ENCODE assay signal across 23 mouse cellular contexts in the genomic region with DNA sequence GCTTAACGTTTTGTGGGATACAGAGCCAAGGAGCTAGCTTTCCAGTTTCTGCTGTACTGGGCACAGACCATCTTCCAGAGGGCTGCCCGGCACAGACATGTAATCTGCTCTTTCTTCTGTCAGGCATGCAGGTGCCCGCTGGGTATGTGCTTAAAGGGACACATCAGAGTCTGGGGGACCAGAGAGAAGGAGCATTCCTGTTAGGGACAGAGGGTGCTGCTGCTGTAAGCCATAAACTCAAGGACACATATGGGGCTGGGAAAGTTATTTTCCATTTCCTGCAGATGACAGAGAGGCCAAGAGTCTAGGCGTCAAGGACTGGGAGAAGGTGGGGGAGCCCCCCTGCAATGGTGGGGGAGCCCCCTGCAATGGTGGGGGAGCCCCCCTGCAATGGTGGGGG.
DNase-seq lines count a peak whose midpoint lies in the region; ATAC-seq and TF ChIP-seq lines count a peak whose summit lies in the region.
"Had no signal": no experiment of that assay in that cellular context is flagged by ENCODE, and none has a peak within 500 bp of the region (broad histone marks: within the 10 kb centered on the region; RNA-seq: fewer than 3 reads in every experiment).

No protein-coding gene starts in this region.

- intact Hi-C loops in heart, postnatal 14 days (cut with DNase I) = no loop called here
- intact Hi-C loops in left cerebral cortex, adult 2 months (cut with DNase I) = no loop called here

- H3K9ac ChIP-seq in heart, embryonic 11.5 days (ENCODE audit: low read depth, low read length) = no peak overlapping the region
- 0 out of 2 replicates have a peak overlapping the region, but pooled peaks have one; percentile 18 for H3K9ac ChIP-seq in kidney, embryonic 14.5 days (ENCODE audit: low read depth, low read length)
- H3K9ac ChIP-seq in forebrain, embryonic 16.5 days (replicated peaks; ENCODE audit: low read depth, low read length) = no peak overlapping the region
- H3K9ac ChIP-seq: hindbrain, embryonic 14.5 days; limb, embryonic 12.5 days; liver, postnatal 0 days had no signal

- peak overlapping the region; percentile 32 for H3K27ac ChIP-seq in heart, embryonic 11.5 days (ENCODE audit: low read depth, low read length)
- H3K27ac ChIP-seq in kidney, embryonic 14.5 days (ENCODE audit: low read depth, low read length) = no peak overlapping the region
- peak overlapping the region; percentile 0 for H3K27ac ChIP-seq in forebrain, embryonic 16.5 days (ENCODE audit: low read length)
- H3K27ac ChIP-seq in left cerebral cortex, adult 2 months = no peak overlapping the region
- H3K27ac ChIP-seq: hindbrain, embryonic 14.5 days; limb, embryonic 12.5 days; macrophage; stomach, postnatal 0 days had no signal

- no peak overlapping the region for H3K4me3 ChIP-seq in heart, embryonic 11.5 days (ENCODE audit: low read depth, low read length)
- H3K4me3 ChIP-seq in kidney, embryonic 14.5 days (ENCODE audit: low read length) = no peak overlapping the region
- H3K4me3 ChIP-seq in forebrain, embryonic 16.5 days (replicated peaks; ENCODE audit: low read length) = no peak overlapping the region
- no peak overlapping the region for H3K4me3 ChIP-seq in left cerebral cortex, adult 2 months
- H3K4me3 ChIP-seq: limb, embryonic 12.5 days had no signal

- H3K4me1 ChIP-seq in heart, embryonic 11.5 days (ENCODE audit: control insufficient read depth, insufficient read depth, low read length) = peaks cover 19% of the 10 kb centered on the region
- no peaks in the 10 kb centered on the region for H3K4me1 ChIP-seq in kidney, embryonic 14.5 days (ENCODE audit: control insufficient read depth, insufficient read depth, low read length)
- peaks cover 11% of the 10 kb centered on the region for H3K4me1 ChIP-seq in forebrain, embryonic 16.5 days (replicated peaks; ENCODE audit: control insufficient read depth, insufficient read depth, low read length)

- no peak for DNase-seq in heart, postnatal 14 days
- no peak for DNase-seq in kidney, postnatal 14 days
- DNase-seq in splenic B cell, adult 2 months (ENCODE audit: low read depth, low spot score) = peak; percentile 19
- no peak for DNase-seq in left cerebral cortex, adult 2 months (ENCODE audit: extremely low spot score in 1 of 2, low spot score in 2 of 2)
- DNase-seq: adrenal gland, postnatal 25 days; cerebellum, adult 9-10 months; gastrocnemius, postnatal 10 days; kidney, adult 2 months; kidney, postnatal 10 days; layer of hippocampus, postnatal 36 days; liver, postnatal 0 days; right cerebral cortex, adult 18-20 months; thymus, adult 2 months; thymus, postnatal 4 days had no signal

- no peaks in the 10 kb centered on the region for H3K36me3 ChIP-seq in heart, embryonic 11.5 days (ENCODE audit: control insufficient read depth, insufficient read depth, low read length)
- no peaks in the 10 kb centered on the region for H3K36me3 ChIP-seq in kidney, embryonic 14.5 days (ENCODE audit: control insufficient read depth, insufficient read depth, low read length)
- H3K36me3 ChIP-seq in forebrain, embryonic 16.5 days (ENCODE audit: control insufficient read depth, insufficient read depth) = no peaks in the 10 kb centered on the region
- no peaks in the 10 kb centered on the region for H3K36me3 ChIP-seq in splenic B cell, adult 2 months (ENCODE audit: control insufficient read depth, insufficient read depth, low read length, poor library complexity, severe bottlenecking)
- H3K36me3 ChIP-seq: limb, embryonic 12.5 days had no signal

- no peak for TF ChIP-seq CTCF in left cerebral cortex, adult 2 months (IDR thresholded peaks at IDR 0.05)

- no peaks in the 10 kb centered on the region for H3K27me3 ChIP-seq in heart, embryonic 11.5 days (ENCODE audit: control insufficient read depth, insufficient read depth, low read length)
- no peaks in the 10 kb centered on the region for H3K27me3 ChIP-seq in kidney, embryonic 14.5 days (ENCODE audit: control insufficient read depth, insufficient read depth, low read length)
- H3K27me3 ChIP-seq in forebrain, embryonic 16.5 days (replicated peaks; ENCODE audit: control insufficient read depth, insufficient read depth, low read length) = no peaks in the 10 kb centered on the region
- no peaks in the 10 kb centered on the region for H3K27me3 ChIP-seq in splenic B cell, adult 2 months (ENCODE audit: control insufficient read depth, insufficient read depth, low read length, poor library complexity, severe bottlenecking)

- H3K4me2 ChIP-seq in heart, embryonic 11.5 days = no peak overlapping the region
- H3K4me2 ChIP-seq in kidney, embryonic 14.5 days (replicated peaks; ENCODE audit: low read depth, low read length) = no peak overlapping the region
- no peak overlapping the region for H3K4me2 ChIP-seq in forebrain, embryonic 16.5 days (ENCODE audit: low read length)
- H3K4me2 ChIP-seq: hindbrain, embryonic 14.5 days; limb, embryonic 12.5 days; liver, embryonic 11.5 days had no signal

- H3K9me3 ChIP-seq in heart, embryonic 11.5 days (replicated peaks; ENCODE audit: control insufficient read depth, low read length) = no peaks in the 10 kb centered on the region; the same call in 1 of the 2 replicates
- peaks cover 10% of the 10 kb centered on the region for H3K9me3 ChIP-seq in kidney, embryonic 14.5 days (ENCODE audit: control insufficient read depth, low read length)
- 0 out of 2 replicates have a peak, but pooled peaks cover 3% of the 10 kb centered on the region for H3K9me3 ChIP-seq in forebrain, embryonic 16.5 days (ENCODE audit: control insufficient read depth, low read length)

- ATAC-seq in heart, embryonic 11.5 days (replicated peaks; ENCODE audit: insufficient number of reproducible peaks, low FRiP score, low TSS enrichment) = no peak
- no peak for ATAC-seq in kidney, embryonic 14.5 days (ENCODE audit: low FRiP score, low TSS enrichment)
- no peak for ATAC-seq in forebrain, embryonic 16.5 days
- ATAC-seq: liver, postnatal 0 days; lung, postnatal 0 days had no signal

- WGBS in heart, embryonic 11.5 days (ENCODE audit: insufficient replicate concordance) = 62% methylated on average over 4 of the region's 4 CpGs
- 60% methylated on average over 4 of the region's 4 CpGs for WGBS in kidney, embryonic 14.5 days
- 72% methylated on average over 4 of the region's 4 CpGs for WGBS in forebrain, embryonic 16.5 days

Comparison
In these comparisons a context has a peak if more than half of its experiments do, and no peak if none do; other contexts are left out.
1. H3K27ac ChIP-seq: peak in heart, embryonic 11.5 days (single experiment) and forebrain, embryonic 16.5 days (single experiment); none in kidney, embryonic 14.5 days (single experiment) and left cerebral cortex, adult 2 months (single experiment).